ENCODE assay signal across 9 mouse cellular contexts in the genomic region with DNA sequence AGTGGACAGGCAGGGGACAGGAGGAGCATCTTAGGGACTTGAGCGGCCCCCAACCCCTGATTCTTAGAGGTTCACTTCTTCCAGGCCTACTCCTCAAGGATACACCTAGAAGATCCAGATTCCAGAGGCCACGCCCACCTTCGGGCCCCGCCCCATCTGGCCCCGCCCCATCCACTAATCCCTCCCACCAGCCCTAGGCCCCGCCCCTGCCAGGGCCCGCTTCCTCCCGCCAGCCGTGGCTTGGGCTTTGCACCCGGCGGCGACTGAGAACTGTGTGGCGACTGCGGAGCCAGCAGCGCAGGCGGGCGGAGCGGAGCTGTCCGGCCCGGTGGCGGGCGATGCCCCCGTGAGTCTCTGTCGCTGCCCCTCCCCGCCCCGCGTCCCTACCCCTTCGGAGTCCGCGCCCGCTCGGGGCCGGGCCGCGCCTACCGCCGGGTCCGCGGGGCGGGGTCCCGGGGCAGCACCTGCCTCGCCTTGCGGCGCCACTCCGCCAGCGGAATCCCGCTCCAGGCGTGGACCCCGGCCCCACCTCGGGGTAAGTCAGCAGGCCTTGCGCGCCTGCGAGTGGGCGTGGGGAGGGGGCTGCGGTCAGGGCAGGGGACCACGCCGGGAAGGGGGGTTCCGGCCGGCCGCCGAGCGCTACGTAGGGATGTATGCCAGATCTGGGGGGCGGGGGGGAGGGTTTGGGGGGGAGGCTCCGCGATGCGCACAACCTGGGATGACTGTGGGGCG. TPM values are rescaled to one million over a fixed set of nuclear protein-coding genes. Genes with fewer than 3 reads are reported as not detected.
A peak's percentile ranks its signal among the peaks of the same experiment; 100 is the strongest.
DNase-seq lines count a peak whose midpoint lies in the region; ATAC-seq and TF ChIP-seq lines count a peak whose summit lies in the region.
"Had no signal": no experiment of that assay in that cellular context is flagged by ENCODE, and none has a peak within 500 bp of the region (broad histone marks: within the 10 kb centered on the region; RNA-seq: fewer than 3 reads in every experiment).

A gene (plus strand): TSS at position 229 of the 732 bp plus-strand sequence.

- H3K4me2 ChIP-seq in forebrain, embryonic 15.5 days (replicated peaks) = peak within 1 kb of the TSS; percentile 74
- peak within 1 kb of the TSS; percentile 97 for H3K4me2 ChIP-seq in intestine, embryonic 16.5 days (ENCODE audit: low read depth, low read length)
- H3K4me2 ChIP-seq in midbrain, embryonic 12.5 days (replicated peaks) = peak within 1 kb of the TSS; percentile 96

- no peaks in the 10 kb centered on the region for H3K36me3 ChIP-seq in forebrain, embryonic 15.5 days
- H3K36me3 ChIP-seq in intestine, embryonic 16.5 days (ENCODE audit: control insufficient read depth, insufficient read depth, low read length) = no peaks in the 10 kb centered on the region
- no peaks in the 10 kb centered on the region for H3K36me3 ChIP-seq in limb, embryonic 10.5 days
- no peaks in the 10 kb centered on the region for H3K36me3 ChIP-seq in midbrain, embryonic 12.5 days
- no peaks in the 10 kb centered on the region for H3K36me3 ChIP-seq in small intestine, adult 2 months (ENCODE audit: control insufficient read depth, insufficient read depth, low read length)

- H3K4me1 ChIP-seq in forebrain, embryonic 15.5 days = peaks cover 18% of the 10 kb centered on the region
- H3K4me1 ChIP-seq in intestine, embryonic 16.5 days (ENCODE audit: control insufficient read depth, insufficient read depth, low read length) = no peaks in the 10 kb centered on the region
- peaks cover 19% of the 10 kb centered on the region for H3K4me1 ChIP-seq in limb, embryonic 10.5 days
- H3K4me1 ChIP-seq in midbrain, embryonic 12.5 days = peaks cover 22% of the 10 kb centered on the region
- H3K4me1 ChIP-seq in small intestine, adult 2 months (ENCODE audit: control insufficient read depth, insufficient read depth, insufficient read length, low read length) = no peaks in the 10 kb centered on the region; the same call in 1 of the 2 replicates

- no peak for TF ChIP-seq POLR2A in small intestine, adult 2 months (IDR thresholded peaks at IDR 0.05; ENCODE audit: low read depth, low read length)

- H3K9ac ChIP-seq in forebrain, embryonic 15.5 days (replicated peaks) = peak within 1 kb of the TSS; percentile 54
- peak within 1 kb of the TSS; percentile 67 for H3K9ac ChIP-seq in intestine, embryonic 16.5 days (ENCODE audit: low read depth, low read length)
- H3K9ac ChIP-seq in midbrain, embryonic 12.5 days (replicated peaks) = peak within 1 kb of the TSS; percentile 76

- no peak for DNase-seq in frontal cortex, adult 2 months (ENCODE audit: extremely low spot score in 1 of 2, low spot score in 1 of 2)
- no peak for DNase-seq in frontal cortex, postnatal 14 days (ENCODE audit: low spot score in 2 of 2)
- DNase-seq in cerebellum, adult 11-12 months = peak; percentile 77
- DNase-seq in limb, embryonic 10.5 days (ENCODE audit: low spot score) = peak; percentile 81

- no peaks in the 10 kb centered on the region for H3K27me3 ChIP-seq in forebrain, embryonic 15.5 days
- H3K27me3 ChIP-seq in intestine, embryonic 16.5 days (replicated peaks; ENCODE audit: control insufficient read depth, insufficient read depth, low read length) = peaks cover 18% of the 10 kb centered on the region
- H3K27me3 ChIP-seq in limb, embryonic 10.5 days (ENCODE audit: low read depth, poor library complexity, severe bottlenecking) = peaks cover 67% of the 10 kb centered on the region
- peaks cover 61% of the 10 kb centered on the region for H3K27me3 ChIP-seq in midbrain, embryonic 12.5 days
- 0 out of 2 replicates have a peak, but pooled peaks cover 3% of the 10 kb centered on the region for H3K27me3 ChIP-seq in small intestine, adult 2 months (ENCODE audit: control insufficient read depth, insufficient read depth, low read length)

- under 1% methylated on average over 64 of the region's 68 CpGs for WGBS in forebrain, embryonic 15.5 days
- WGBS in intestine, embryonic 16.5 days = 2% methylated on average over 62 of the region's 68 CpGs
- 1% methylated on average over 44 of the region's 68 CpGs for WGBS in limb, embryonic 10.5 days
- WGBS in midbrain, embryonic 12.5 days = under 1% methylated on average over 67 of the region's 68 CpGs
- 3% methylated on average over 67 of the region's 68 CpGs for WGBS in small intestine, adult 2 months

- ATAC-seq in forebrain, embryonic 15.5 days (replicated peaks) = peak; percentile 77
- ATAC-seq in intestine, embryonic 16.5 days = peak; percentile 83
- ATAC-seq in midbrain, embryonic 12.5 days (ENCODE audit: low FRiP score, low read depth) = peak; percentile 78

- no peak within 1 kb of the TSS for H3K27ac ChIP-seq in forebrain, embryonic 15.5 days (replicated peaks)
- H3K27ac ChIP-seq in intestine, embryonic 16.5 days (ENCODE audit: low read length) = no peak within 1 kb of the TSS
- peak within 1 kb of the TSS; percentile 50; the same call in 1 of the 2 replicates for H3K27ac ChIP-seq in limb, embryonic 10.5 days
- 0 out of 2 replicates have a peak within 1 kb of the TSS, but pooled peaks have one; percentile 39 for H3K27ac ChIP-seq in midbrain, embryonic 12.5 days (replicated peaks)
- no peak within 1 kb of the TSS for H3K27ac ChIP-seq in small intestine, adult 2 months (ENCODE audit: insufficient read depth, low read depth, low read length)

- H3K9me3 ChIP-seq in forebrain, embryonic 15.5 days = no peaks in the 10 kb centered on the region
- no peaks in the 10 kb centered on the region for H3K9me3 ChIP-seq in intestine, embryonic 16.5 days (ENCODE audit: control insufficient read depth, low read length)
- H3K9me3 ChIP-seq in limb, embryonic 10.5 days (replicated peaks) = no peaks in the 10 kb centered on the region
- no peaks in the 10 kb centered on the region for H3K9me3 ChIP-seq in midbrain, embryonic 12.5 days

- H3K4me3 ChIP-seq in forebrain, embryonic 15.5 days = peak within 1 kb of the TSS; percentile 52
- H3K4me3 ChIP-seq in intestine, embryonic 16.5 days (ENCODE audit: low read length) = peak within 1 kb of the TSS; percentile 63
- peak within 1 kb of the TSS; percentile 69 for H3K4me3 ChIP-seq in limb, embryonic 10.5 days
- H3K4me3 ChIP-seq in midbrain, embryonic 12.5 days = peak within 1 kb of the TSS; percentile 74
- H3K4me3 ChIP-seq in small intestine, adult 2 months (ENCODE audit: low read depth, low read length) = peak within 1 kb of the TSS; percentile 69
- H3K4me3 ChIP-seq: myocyte had no signal

- no peak for TF ChIP-seq CTCF in small intestine, adult 2 months (IDR thresholded peaks at IDR 0.05; ENCODE audit: extremely low read depth, insufficient read length, insufficient replicate concordance, low read depth, low read length)

RNA-seq across cellular contexts. Expression of the gene that starts here (rescaled TPM):
- 56.3 and 62.0 TPM in 2 replicates for polyA plus RNA-seq in frontal cortex, adult 2 months (2012; rRNA removed)
- 9.3 and 10.7 TPM in 2 replicates for polyA plus RNA-seq in forebrain, embryonic 15.5 days (2015; fragmentation: Nextera tagmentation; extraction: Ambion mirVana)
- 0.82 and 0.88 TPM in 2 replicates for polyA plus RNA-seq in intestine, embryonic 16.5 days (2015; fragmentation: Nextera tagmentation; extraction: Ambion mirVana)
- 0.24 and 0.39 TPM in 2 replicates for polyA plus RNA-seq in limb, embryonic 10.5 days (2016; fragmentation: Nextera tagmentation; extraction: Ambion mirVana)
- 6.9 and 9.1 TPM in 2 replicates for polyA plus RNA-seq in midbrain, embryonic 12.5 days (2016; fragmentation: Nextera tagmentation; extraction: Ambion mirVana)
- 0.30 and 0.51 TPM in 2 replicates for polyA plus RNA-seq in small intestine, adult 2 months (2012; rRNA removed)

Comparison
In these comparisons a context has a peak if more than half of its experiments do, and no peak if none do; other contexts are left out.
1. Peak in ATAC-seq, H3K4me3 ChIP-seq, H3K9ac ChIP-seq and H3K4me2 ChIP-seq in intestine, embryonic 16.5 days; RNA of the gene not detected or under 1 TPM.
2. Peak in DNase-seq, H3K4me3 ChIP-seq and H3K27ac ChIP-seq in limb, embryonic 10.5 days; RNA of the gene not detected or under 1 TPM.